Mouse (Mus musculus): ENCODE measurements at regions not wholly inside any gene's neighbourhood (a gene's known extent, or its start where the extent isn't known, plus 50 kb on each side); places are given as distances from the start of the nearest gene placed in this dataset.

DNA sequence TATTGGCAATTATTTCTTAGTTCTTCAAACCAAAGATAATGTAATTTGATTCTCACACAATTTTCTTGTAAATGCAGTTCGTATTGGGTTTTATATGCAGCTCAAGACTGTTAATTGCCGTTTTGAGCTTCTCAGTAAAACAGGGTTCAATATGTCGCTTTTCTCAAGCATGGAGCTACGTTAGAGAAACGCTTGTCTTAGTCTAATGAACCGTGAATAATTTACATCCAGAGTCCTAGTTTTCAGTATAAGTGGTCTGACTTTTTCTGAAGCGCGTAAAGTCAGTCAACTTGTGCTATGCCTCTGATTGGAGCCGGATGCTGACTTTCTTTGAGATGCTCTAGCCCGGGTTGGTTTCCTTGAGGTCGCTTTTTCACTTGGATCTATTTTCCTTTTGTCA lies 177.8 kb upstream of the Snx7 start:
- Histone ChIP-seq H3K4me1 (ENCODE audit: insufficient read depth) (no peaks in the 10 kb centered on the region), H3K4me2 (ENCODE audit: low read depth, low read length) (no peak overlapping the region), H3K4me3 (ENCODE audit: low read depth, low read length) (no peak overlapping the region), H3K9me3 (ENCODE audit: low read length) (no peaks in the 10 kb centered on the region), H3K27me3 (ENCODE audit: insufficient read depth, low read length) (no peaks in the 10 kb centered on the region), H3K9ac (replicated peaks) (no peak overlapping the region), H3K36me3 (replicated peaks; ENCODE audit: insufficient read depth, low read length) (no peaks in the 10 kb centered on the region), H3K27ac (ENCODE audit: low read depth) (no peak overlapping the region)
- ATAC-seq (no peak), DNase-seq (no peak)
- TF ChIP-seq EP300 (IDR thresholded peaks at IDR 0.05; ENCODE audit: low read depth) = no peak
- TF ChIP-seq CTCF (IDR thresholded peaks at IDR 0.05; ENCODE audit: low read depth) = no peak
- 82% methylated on average over 11 of the region's 11 CpGs for WGBS (ENCODE audit: insufficient replicate concordance)

DNA sequence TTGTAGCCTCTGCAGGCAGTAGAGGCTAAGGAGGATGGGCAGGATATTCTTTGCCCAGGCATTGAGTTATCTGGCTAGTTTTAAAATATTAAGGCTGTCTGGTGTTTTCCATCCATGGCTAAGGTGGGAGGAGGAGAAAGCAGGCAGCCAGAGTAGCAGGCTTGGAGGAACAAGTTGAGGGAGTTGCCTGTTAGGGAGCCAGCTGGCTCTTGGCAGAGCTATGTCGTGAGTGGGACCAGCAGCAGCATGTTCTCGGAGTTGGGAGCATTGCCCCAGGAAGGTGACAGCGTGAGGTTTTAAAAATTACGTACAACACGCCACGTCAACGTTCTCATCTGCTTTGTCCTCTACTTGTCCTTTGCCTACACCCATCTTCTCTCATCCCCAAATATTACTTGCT lies 167.8 kb upstream of the Snx7 start:
- H3K4me2 ChIP-seq (ENCODE audit: low read depth, low read length) = no peak overlapping the region
- no peak overlapping the region for H3K9ac ChIP-seq (replicated peaks)
- DNase-seq (no peak), ATAC-seq (no peak)
- H3K27ac ChIP-seq (ENCODE audit: low read depth) = no peak overlapping the region
- H3K4me3 ChIP-seq (ENCODE audit: low read depth, low read length) = no peak overlapping the region
- TF ChIP-seq EP300 (IDR thresholded peaks at IDR 0.05; ENCODE audit: low read depth) = no peak
- no peak for TF ChIP-seq CTCF (IDR thresholded peaks at IDR 0.05; ENCODE audit: low read depth)
- H3K4me1 ChIP-seq (ENCODE audit: insufficient read depth) = no peaks in the 10 kb centered on the region
- no peaks in the 10 kb centered on the region for H3K36me3 ChIP-seq (replicated peaks; ENCODE audit: insufficient read depth, low read length)
- H3K9me3 ChIP-seq (ENCODE audit: low read length) = no peaks in the 10 kb centered on the region
- H3K27me3 ChIP-seq (ENCODE audit: insufficient read depth, low read length) = no peaks in the 10 kb centered on the region
- WGBS (ENCODE audit: insufficient replicate concordance) = 86% methylated on average over 7 of the region's 7 CpGs

DNA sequence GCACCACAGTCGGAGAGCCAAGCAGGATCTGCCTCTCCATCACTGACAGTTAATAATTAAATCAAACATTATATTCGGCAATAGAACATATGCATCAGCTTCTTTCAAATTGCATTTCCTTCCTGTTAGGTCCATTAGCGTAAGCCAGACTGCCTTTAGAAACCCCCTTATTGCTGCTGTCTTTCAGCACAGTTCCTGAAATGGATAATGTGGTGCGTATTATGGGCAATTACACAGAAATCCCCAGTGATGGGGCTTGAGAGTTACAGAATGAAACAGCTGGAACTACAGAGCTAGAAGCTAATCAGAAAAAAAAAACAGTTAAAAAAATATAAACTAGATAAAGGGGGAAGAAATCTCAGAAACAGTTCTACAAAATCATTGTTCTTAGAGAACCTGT lies 126.7 kb upstream of the Snx7 start:
- DNase-seq (no peak), ATAC-seq (no peak)
- Histone ChIP-seq H3K9me3 (ENCODE audit: low read length) (no peaks in the 10 kb centered on the region), H3K4me1 (ENCODE audit: insufficient read depth) (no peaks in the 10 kb centered on the region), H3K4me3 (ENCODE audit: low read depth, low read length) (no peak overlapping the region), H3K9ac (replicated peaks) (no peak overlapping the region), H3K27ac (ENCODE audit: low read depth) (no peak overlapping the region), H3K27me3 (ENCODE audit: insufficient read depth, low read length) (no peaks in the 10 kb centered on the region), H3K36me3 (replicated peaks; ENCODE audit: insufficient read depth, low read length) (no peaks in the 10 kb centered on the region), H3K4me2 (ENCODE audit: low read depth, low read length) (no peak overlapping the region)
- TF ChIP-seq CTCF (IDR thresholded peaks at IDR 0.05; ENCODE audit: low read depth) (no peak), EP300 (IDR thresholded peaks at IDR 0.05; ENCODE audit: low read depth) (no peak)
- whole genome bisulfite sequencing (ENCODE audit: insufficient replicate concordance) = 67% methylated on average over 4 of the region's 4 CpGs

DNA sequence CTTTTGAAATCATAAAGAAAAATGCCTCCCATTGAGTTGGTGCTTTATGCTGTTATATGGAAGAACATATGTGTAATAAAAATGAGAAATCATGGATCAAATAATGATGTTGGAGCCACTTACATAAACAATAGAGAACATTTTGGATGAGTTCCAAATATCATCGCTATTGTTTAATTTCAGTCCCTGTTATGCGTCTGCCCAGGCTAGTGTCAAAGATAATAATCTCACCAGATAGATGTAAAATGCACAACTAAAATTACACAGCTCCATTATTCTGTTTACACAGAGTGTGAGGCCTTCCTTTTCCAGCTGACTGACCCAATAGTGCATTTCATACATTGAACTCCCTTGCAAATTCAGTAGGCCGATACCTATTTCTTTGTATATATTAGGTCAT lies 125.4 kb upstream of the Snx7 start:
- ATAC-seq (no peak), DNase-seq (no peak)
- H3K9ac ChIP-seq (replicated peaks) = no peak overlapping the region
- H3K4me3 ChIP-seq (ENCODE audit: low read depth, low read length) = no peak overlapping the region
- no peaks in the 10 kb centered on the region for H3K9me3 ChIP-seq (ENCODE audit: low read length)
- no peak overlapping the region for H3K4me2 ChIP-seq (ENCODE audit: low read depth, low read length)
- WGBS (ENCODE audit: insufficient replicate concordance) = 68% methylated on average over 3 of the region's 3 CpGs
- H3K27me3 ChIP-seq (ENCODE audit: insufficient read depth, low read length) = no peaks in the 10 kb centered on the region
- no peaks in the 10 kb centered on the region for H3K36me3 ChIP-seq (replicated peaks; ENCODE audit: insufficient read depth, low read length)
- TF ChIP-seq EP300 (IDR thresholded peaks at IDR 0.05; ENCODE audit: low read depth) (no peak), CTCF (IDR thresholded peaks at IDR 0.05; ENCODE audit: low read depth) (no peak)
- H3K4me1 ChIP-seq (ENCODE audit: insufficient read depth) = no peaks in the 10 kb centered on the region
- H3K27ac ChIP-seq (ENCODE audit: low read depth) = no peak overlapping the region

DNA sequence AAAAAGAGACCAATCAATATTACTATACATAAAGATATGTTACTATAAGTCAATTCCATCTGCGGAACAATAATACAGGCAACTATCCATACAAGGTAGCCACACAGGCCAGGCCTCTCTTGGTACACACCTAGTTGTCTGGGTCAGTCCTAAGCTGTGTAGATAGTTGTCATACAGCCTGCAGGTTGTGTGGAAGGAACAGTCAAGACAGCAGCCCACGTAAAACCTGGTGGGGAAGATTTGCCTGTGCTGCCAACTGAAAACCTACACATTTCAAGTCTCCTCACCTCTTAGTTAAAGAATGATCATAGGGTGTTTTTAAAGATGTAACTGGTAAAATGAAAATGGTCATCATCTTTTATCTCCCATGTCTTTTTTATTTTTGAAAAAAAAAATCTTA lies 121.8 kb upstream of the Snx7 start:
- Histone ChIP-seq H3K4me3 (ENCODE audit: low read depth, low read length) (no peak overlapping the region), H3K9me3 (ENCODE audit: low read length) (no peaks in the 10 kb centered on the region), H3K9ac (replicated peaks) (no peak overlapping the region), H3K27me3 (ENCODE audit: insufficient read depth, low read length) (no peaks in the 10 kb centered on the region), H3K4me1 (ENCODE audit: insufficient read depth) (no peaks in the 10 kb centered on the region), H3K36me3 (replicated peaks; ENCODE audit: insufficient read depth, low read length) (no peaks in the 10 kb centered on the region), H3K4me2 (ENCODE audit: low read depth, low read length) (no peak overlapping the region), H3K27ac (ENCODE audit: low read depth) (no peak overlapping the region)
- ATAC-seq = no peak
- WGBS (ENCODE audit: insufficient replicate concordance) = 87% methylated on average over 2 of the region's 2 CpGs
- no peak for TF ChIP-seq EP300 (IDR thresholded peaks at IDR 0.05; ENCODE audit: low read depth)
- no peak for TF ChIP-seq CTCF (IDR thresholded peaks at IDR 0.05; ENCODE audit: low read depth)
- DNase-seq = no peak

DNA sequence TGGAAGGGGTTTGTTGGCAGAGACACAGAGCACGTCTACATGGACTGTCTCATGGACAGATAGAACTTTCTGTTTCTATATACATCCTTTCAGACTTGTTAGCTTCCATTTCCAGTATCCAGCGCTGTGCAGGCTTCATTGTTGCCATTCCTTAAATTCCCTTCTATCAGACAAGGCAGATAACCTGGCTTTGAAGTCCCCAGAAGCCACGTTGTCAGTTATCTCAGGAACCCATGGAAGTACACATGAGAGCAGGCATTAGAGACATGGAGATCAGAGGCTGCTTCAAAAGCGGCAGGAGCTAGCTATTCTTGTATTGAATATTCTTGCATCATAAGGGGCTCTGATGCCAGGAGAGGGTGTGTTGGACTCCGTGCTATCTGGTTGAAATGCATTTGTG lies 119.7 kb upstream of the Snx7 start:
- no peak overlapping the region for H3K9ac ChIP-seq (replicated peaks)
- 43% methylated on average over 5 of the region's 5 CpGs for WGBS (ENCODE audit: insufficient replicate concordance)
- DNase-seq = no peak
- no peaks in the 10 kb centered on the region for H3K36me3 ChIP-seq (replicated peaks; ENCODE audit: insufficient read depth, low read length)
- H3K4me1 ChIP-seq (ENCODE audit: insufficient read depth) = no peaks in the 10 kb centered on the region
- no peaks in the 10 kb centered on the region for H3K9me3 ChIP-seq (ENCODE audit: low read length)
- no peak for ATAC-seq
- no peak overlapping the region for H3K4me2 ChIP-seq (ENCODE audit: low read depth, low read length)
- H3K27me3 ChIP-seq (ENCODE audit: insufficient read depth, low read length) = no peaks in the 10 kb centered on the region
- no peak overlapping the region for H3K27ac ChIP-seq (ENCODE audit: low read depth)
- H3K4me3 ChIP-seq (ENCODE audit: low read depth, low read length) = no peak overlapping the region
- TF ChIP-seq CTCF (IDR thresholded peaks at IDR 0.05; ENCODE audit: low read depth) (no peak), EP300 (IDR thresholded peaks at IDR 0.05; ENCODE audit: low read depth) (no peak)

DNA sequence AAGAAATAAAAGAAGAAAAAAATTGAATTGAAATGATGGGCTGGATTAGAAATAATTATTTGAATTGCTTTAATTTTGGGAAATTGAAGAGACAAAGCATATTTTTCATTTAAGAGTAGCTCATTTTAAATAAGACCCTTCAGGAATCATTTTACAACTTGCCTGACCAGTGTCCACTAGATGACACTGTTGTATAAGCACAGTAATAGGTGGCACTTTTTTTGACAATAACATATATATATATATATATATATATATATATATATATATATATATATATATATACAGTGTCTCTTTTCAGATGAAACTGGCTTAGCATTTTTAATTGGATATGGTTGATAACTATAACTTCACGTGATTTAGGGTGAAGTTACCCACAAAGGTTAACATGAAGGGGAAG lies 106.9 kb upstream of the Snx7 start:
- no peak for DNase-seq
- 45% methylated on average over 1 of the region's 1 CpGs for WGBS (ENCODE audit: insufficient replicate concordance)

More for the DNA sequence above, 106.9 kb upstream of the Snx7 start:
- Histone ChIP-seq H3K27ac (ENCODE audit: low read depth) (no peak overlapping the region), H3K36me3 (replicated peaks; ENCODE audit: insufficient read depth, low read length) (no peaks in the 10 kb centered on the region), H3K4me3 (ENCODE audit: low read depth, low read length) (no peak overlapping the region), H3K4me2 (ENCODE audit: low read depth, low read length) (no peak overlapping the region), H3K9ac (replicated peaks) (no peak overlapping the region), H3K27me3 (ENCODE audit: insufficient read depth, low read length) (no peaks in the 10 kb centered on the region), H3K4me1 (ENCODE audit: insufficient read depth) (no peaks in the 10 kb centered on the region), H3K9me3 (ENCODE audit: low read length) (no peaks in the 10 kb centered on the region)
- TF ChIP-seq EP300 (IDR thresholded peaks at IDR 0.05; ENCODE audit: low read depth) = no peak
- peak; percentile 44 for TF ChIP-seq CTCF (IDR thresholded peaks at IDR 0.05; ENCODE audit: low read depth)
- ATAC-seq = no peak
